Mouse (Mus musculus) MEL (cell line): ENCODE data around the gene Atrnl1.

Experiments used
- CTCF ChIP-seq, 3 experiments: IDR thresholded peaks in 2 of 3; conservative IDR thresholded peaks in 1 of 3; 2 replicates each; pipeline ENCODE4 v1.5.1; 2011 to 2012; ENCODE audit warnings: low read length in 3 of 3, low read depth in 2 of 3, mild to moderate bottlenecking in 2 of 3, improper control_type of control experiment in 1 of 3, inconsistent platforms in 1 of 3, mixed read lengths in 1 of 3, moderate library complexity in 1 of 3; ENCODE audit not compliant: control insufficient read depth in 1 of 3, insufficient read depth in 1 of 3, poor library complexity in 1 of 3, severe bottlenecking in 1 of 3
- TCF12 ChIP-seq: IDR thresholded peaks from 2 replicates; pipeline ENCODE4 v1.6.1; 2014; ENCODE audit warnings: low read depth, mild to moderate bottlenecking, inconsistent platforms, low read length, improper control_type of control experiment, moderate library complexity
- USF1 ChIP-seq: IDR thresholded peaks from 2 replicates; pipeline ENCODE4 v1.6.1; 2014; ENCODE audit warnings: low read depth, mild to moderate bottlenecking, inconsistent platforms, low read length, improper control_type of control experiment, moderate library complexity

DNA sequence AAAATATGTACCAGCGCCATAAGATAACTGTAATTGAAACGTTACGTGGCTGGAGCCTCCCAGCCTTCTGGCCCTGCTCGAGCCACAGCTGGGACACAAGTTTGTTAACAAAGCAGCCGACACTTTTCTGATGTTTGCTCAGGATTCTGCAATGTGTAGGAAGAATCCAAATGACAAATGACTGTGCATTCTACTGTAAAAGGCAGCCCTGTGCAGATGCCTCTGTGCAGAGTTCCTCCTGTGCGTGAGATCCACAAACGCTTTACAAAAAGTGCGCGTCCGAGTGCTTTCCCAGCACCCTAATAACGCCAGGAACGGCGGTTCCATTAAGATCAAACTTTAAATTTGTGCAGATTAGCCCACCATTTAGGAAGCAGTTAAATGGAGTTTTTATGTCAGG is 260.0 kb downstream of the Atrnl1 start:
- TF ChIP-seq CTCF (IDR thresholded peaks at IDR 0.05 in 2 of 3, conservative IDR thresholded peaks at IDR 0.05 in 1 of 3; ENCODE audit: control insufficient read depth in 1 of 3, insufficient read depth in 1 of 3, low read depth in 2 of 3, low read length in 3 of 3, poor library complexity in 1 of 3, severe bottlenecking in 1 of 3): no peak
- no peak for TF ChIP-seq TCF12
- TF ChIP-seq USF1: no peak
